Mouse (Mus musculus) CH12.LX (cell line): ENCODE data around the gene Nupr1. TPM values are rescaled to one million over a fixed set of nuclear protein-coding genes. Genes with fewer than 3 reads are reported as not detected.

ENCODE experiments used
- DNase-seq: peaks from one replicate; pipeline ENCODE4 v3.0.0-alpha.2; 2013; ENCODE audit errors: extremely low read depth
- H3K27ac ChIP-seq: 2 replicates; pipeline ENCODE4 v1.5.1; 2012; ENCODE audit warnings: low read depth, mild to moderate bottlenecking, control low read depth, moderate library complexity; ENCODE audit not compliant: insufficient read depth
- H3K27me3 ChIP-seq: replicated peaks from 2 replicates; pipeline ENCODE3; 2012; ENCODE audit warnings: inconsistent platforms
- H3K36me3 ChIP-seq, 2 experiments: replicated peaks in 1 of 2; 2 replicates each; pipeline versions ENCODE3 to v1.6.1; 2012; ENCODE audit warnings: inconsistent platforms in 1 of 2, low read length in 1 of 2, mild to moderate bottlenecking in 1 of 2, mixed read lengths in 1 of 2, moderate library complexity in 1 of 2; ENCODE audit not compliant: control insufficient read depth in 1 of 2, insufficient read depth in 1 of 2
- H3K4me1 ChIP-seq, 2 experiments: 2 replicates each; pipeline ENCODE4 v1.6.1; 2012; ENCODE audit warnings: inconsistent platforms in 1 of 2, moderate library complexity in 1 of 2; ENCODE audit not compliant: insufficient read depth in 2 of 2, control insufficient read depth in 1 of 2
- H3K4me2 ChIP-seq: 2 replicates; pipeline ENCODE4 v1.6.1; 2012; ENCODE audit warnings: low read depth, mild to moderate bottlenecking, control low read depth; ENCODE audit not compliant: poor library complexity, insufficient read depth, severe bottlenecking
- H3K4me3 ChIP-seq, 3 experiments: fragments of 150-350 bp in 1 of 3; sonication (generic) in 1 of 3; replicated peaks in 1 of 3; 2 replicates each; pipeline versions ENCODE3 to v1.5.1; 2011 to 2012; ENCODE audit warnings: low read depth in 2 of 3, low read length in 2 of 3, mild to moderate bottlenecking in 2 of 3, moderate library complexity in 2 of 3, control low read depth in 1 of 3, improper control_type of control experiment in 1 of 3, inconsistent platforms in 1 of 3, mixed read lengths in 1 of 3; ENCODE audit not compliant: poor library complexity in 1 of 3
- H3K79me2 ChIP-seq: replicated peaks from 2 replicates; pipeline ENCODE4 v1.6.1; 2012; ENCODE audit warnings: mild to moderate bottlenecking, moderate library complexity; ENCODE audit not compliant: control insufficient read depth, poor library complexity, insufficient read depth, severe bottlenecking; ENCODE audit errors: extremely low read depth
- H3K9ac ChIP-seq: 2 replicates; pipeline ENCODE4 v1.6.1; 2012; ENCODE audit warnings: low read depth, mild to moderate bottlenecking, control low read depth, moderate library complexity; ENCODE audit not compliant: insufficient read depth
- H3K9me3 ChIP-seq: replicated peaks from 2 replicates; pipeline ENCODE3; 2012; ENCODE audit warnings: low read length, inconsistent platforms, mixed read lengths
- CTCF ChIP-seq, 2 experiments: IDR thresholded peaks in 1 of 2; conservative IDR thresholded peaks in 1 of 2; 2 replicates each; pipeline ENCODE4 v1.5.1; 2011 to 2012; ENCODE audit warnings: low read depth in 2 of 2, low read length in 2 of 2, improper control_type of control experiment in 1 of 2, inconsistent platforms in 1 of 2, mild to moderate bottlenecking in 1 of 2, moderate library complexity in 1 of 2
- E2F4 ChIP-seq: IDR thresholded peaks from 2 replicates; pipeline ENCODE4 v1.6.1; 2011; ENCODE audit warnings: low read depth, low read length, improper control_type of control experiment; ENCODE audit not compliant: insufficient replicate concordance
- ELF1 ChIP-seq: IDR thresholded peaks from 2 replicates; pipeline ENCODE4 v1.6.1; 2014; ENCODE audit warnings: low read depth, mild to moderate bottlenecking, inconsistent platforms, low read length, improper control_type of control experiment
- HCFC1 ChIP-seq: IDR thresholded peaks from 2 replicates; pipeline ENCODE4 v1.6.1; 2012; ENCODE audit warnings: low read depth, mild to moderate bottlenecking, inconsistent platforms, low read length, improper control_type of control experiment
- JUN ChIP-seq: IDR thresholded peaks from 2 replicates; pipeline ENCODE4 v1.6.1; 2011; ENCODE audit warnings: low read depth, mild to moderate bottlenecking, low read length, improper control_type of control experiment, moderate library complexity; ENCODE audit not compliant: insufficient read depth
- MAFK ChIP-seq: IDR thresholded peaks from 2 replicates; pipeline ENCODE4 v1.6.1; 2011; ENCODE audit warnings: low read length, improper control_type of control experiment; ENCODE audit not compliant: insufficient replicate concordance
- MEF2A ChIP-seq: IDR thresholded peaks from 2 replicates; pipeline ENCODE4 v1.6.1; 2014; ENCODE audit warnings: low read depth, mild to moderate bottlenecking, inconsistent platforms, low read length, improper control_type of control experiment, borderline replicate concordance
- POLR2A ChIP-seq: IDR thresholded peaks from 2 replicates; pipeline ENCODE4 v1.6.1; 2011; ENCODE audit warnings: low read depth, mild to moderate bottlenecking, improper control_type of control experiment, low read length
- SIN3A ChIP-seq: IDR thresholded peaks from 2 replicates; pipeline ENCODE4 v1.6.1; 2012; ENCODE audit warnings: low read length, improper control_type of control experiment, inconsistent platforms
- SMC3 ChIP-seq: IDR thresholded peaks from 2 replicates; pipeline ENCODE4 v1.6.1; 2011; ENCODE audit warnings: low read depth, low read length, improper control_type of control experiment
- TBP ChIP-seq: conservative IDR thresholded peaks from 2 replicates; pipeline ENCODE4 v1.6.1; 2011; ENCODE audit warnings: low read depth, low read length, improper control_type of control experiment
- TCF12 ChIP-seq: IDR thresholded peaks from 2 replicates; pipeline ENCODE4 v1.6.1; 2014; ENCODE audit warnings: low read depth, mild to moderate bottlenecking, inconsistent platforms, low read length, improper control_type of control experiment
- USF1 ChIP-seq: IDR thresholded peaks from 2 replicates; pipeline ENCODE4 v1.6.1; 2014; ENCODE audit warnings: low read depth, mild to moderate bottlenecking, inconsistent platforms, low read length, improper control_type of control experiment
- ZMIZ1 ChIP-seq: IDR thresholded peaks from 2 replicates; pipeline ENCODE4 v1.6.1; 2012; ENCODE audit warnings: low read depth, mild to moderate bottlenecking, inconsistent platforms, low read length, improper control_type of control experiment
- dilution Hi-C: fragments of 300-500 bp; cut with MboI; formaldehyde crosslinking; loops from 2 replicates; pipeline ENCODE4 v1.14.3; 2020; ENCODE audit warnings: low sequenced_read_pairs; ENCODE audit not compliant: extremely low pct_unique_long_range_greater_than_20kb, extremely low pct_ligation_motif_present
- in situ Hi-C: fragments of 300-500 bp; cut with MboI; formaldehyde crosslinking; loops from 3 replicates; pipeline ENCODE4 v1.14.3; 2019; ENCODE audit warnings: low sequenced_read_pairs, low pct_ligation_motif_present, low pct_unique_long_range_greater_than_20kb, mixed read lengths
- polyA plus RNA-seq: library from polyadenylated mRNA; unstranded; fragments of >175 nt; gene quantifications from 2 replicates; pipeline ENCODE4 v1.2.1, GENCODE M21; 2012; ENCODE audit warnings: low read depth; ENCODE audit not compliant: insufficient read length
- total RNA-seq, 2 experiments: library from RNA; depleted of rRNA; stranded (reverse); fragments of 300-350 nt in 1 of 2; fragments of >200 nt in 1 of 2; gene quantifications; 2 replicates each; pipeline ENCODE4 v1.2.3; 2012 to 2014

Nupr1 gene
- total and polyA plus RNA-seq, 3 experiments, result 6.4 to 13.9 (median 13.5) TPM

GRCm38 (mm10) chr7:126665269-126665668 lies 34.6 kb upstream of the Nupr1 start:
- no peak overlapping the region for H3K4me3 ChIP-seq
- H3K9ac ChIP-seq, result no peak overlapping the region
- H3K4me2 ChIP-seq, result no peak overlapping the region
- H3K27me3 ChIP-seq, result no peaks in the 10 kb centered on the region
- H3K36me3 ChIP-seq, result peaks cover 52 to 84% of the 10 kb centered on the region in 2 experiments
- in situ Hi-C loops, result no loop called here
- H3K4me1 ChIP-seq, result peaks cover 0 to 15% of the 10 kb centered on the region in 2 experiments; a peak in 2 of 4 replicates
- H3K27ac ChIP-seq, result no peak overlapping the region
- TF ChIP-seq TBP, result no peak
- TF ChIP-seq CTCF (conservative IDR thresholded peaks at IDR 0.05 in 1 of 2, IDR thresholded peaks at IDR 0.05 in 1 of 2; ENCODE audit: low read depth in 2 of 2, low read length in 2 of 2), result no peak
- TF ChIP-seq, all 38 proteins: peak for 0
- no peak for DNase-seq
- H3K79me2 ChIP-seq, result no peaks in the 10 kb centered on the region
- no peaks in the 10 kb centered on the region for H3K9me3 ChIP-seq
- dilution Hi-C loops, result no loop called here

GRCm38 (mm10) chr7:126663646-126664045 lies 33.0 kb upstream of the Nupr1 start:
- in situ Hi-C loops (no loop called here), dilution Hi-C loops (no loop called here)
- H3K9ac ChIP-seq, result no peak overlapping the region

GRCm38 (mm10) chr7:126659771-126660170 lies 29.1 kb upstream of the Nupr1 start:
- peaks cover 7% of the 10 kb centered on the region; the same call in 1 of the 2 replicates for H3K79me2 ChIP-seq
- no peak for TF ChIP-seq JUN
- TF ChIP-seq POLR2A, result no peak
- TF ChIP-seq ZMIZ1, result no peak
- no peak for TF ChIP-seq ELF1
- TF ChIP-seq E2F4, result no peak
- H3K4me3 ChIP-seq, result no peak overlapping the region
- H3K36me3 ChIP-seq, result peaks cover 23 to 48% of the 10 kb centered on the region in 2 experiments
- no peak overlapping the region for H3K9ac ChIP-seq
- peaks cover 2 to 13% of the 10 kb centered on the region in 2 experiments; a peak in 2 of 4 replicates for H3K4me1 ChIP-seq
- DNase-seq, result no peak
- dilution Hi-C loops (no loop called here), in situ Hi-C loops (no loop called here)
- no peaks in the 10 kb centered on the region for H3K27me3 ChIP-seq
- no peak overlapping the region for H3K4me2 ChIP-seq
- no peak overlapping the region for H3K27ac ChIP-seq
- no peaks in the 10 kb centered on the region for H3K9me3 ChIP-seq

More at GRCm38 (mm10) chr7:126663646-126664045, 33.0 kb upstream of the Nupr1 start:
- H3K4me2 ChIP-seq, result no peak overlapping the region
- H3K36me3 ChIP-seq, result peaks cover 45 to 72% of the 10 kb centered on the region in 2 experiments
- H3K9me3 ChIP-seq, result no peaks in the 10 kb centered on the region
- H3K4me3 ChIP-seq, result no peak overlapping the region
- no peak for DNase-seq
- H3K27me3 ChIP-seq, result no peaks in the 10 kb centered on the region
- H3K79me2 ChIP-seq, result no peaks in the 10 kb centered on the region
- H3K27ac ChIP-seq, result no peak overlapping the region
- no peak for TF ChIP-seq POLR2A
- no peak for TF ChIP-seq SIN3A
- TF ChIP-seq MAFK, result no peak
- no peak for TF ChIP-seq TCF12
- TF ChIP-seq USF1, result no peak
- TF ChIP-seq MEF2A, result no peak
- no peak for TF ChIP-seq HCFC1
- TF ChIP-seq SMC3, result no peak
- TF ChIP-seq, all 38 proteins: peak for 0
- H3K4me1 ChIP-seq, result peaks cover 0 to 15% of the 10 kb centered on the region in 2 experiments; a peak in 2 of 4 replicates
